Mouse (Mus musculus) spleen, adult 2 months (tissue): ENCODE results near the gene Hoxd9. TPM values are rescaled to one million over a fixed set of nuclear protein-coding genes. Genes with fewer than 3 reads are reported as not detected.

Experiments used
- DNase-seq, 2 experiments: peaks; one replicate each; pipeline versions ENCODE4 v3.0.0 to v3.0.0-alpha.2; 2012 to 2021; ENCODE audit warnings: low spot score in 2 of 2, low read depth in 1 of 2
- H3K27ac ChIP-seq: fragments of 200-500 bp; 2 replicates; pipeline ENCODE4 v1.5.1; 2012; ENCODE audit warnings: low read length, inconsistent platforms; ENCODE audit not compliant: insufficient read depth
- H3K27me3 ChIP-seq: fragments of 200-500 bp; 2 replicates; pipeline ENCODE4 v1.6.1; 2012; ENCODE audit warnings: mild to moderate bottlenecking, moderate library complexity, low read length, inconsistent platforms; ENCODE audit not compliant: control insufficient read depth, insufficient read depth
- H3K36me3 ChIP-seq: fragments of 200-500 bp; 2 replicates; pipeline ENCODE4 v1.6.1; 2012; ENCODE audit warnings: mild to moderate bottlenecking, low read length, inconsistent platforms; ENCODE audit not compliant: control insufficient read depth, insufficient read depth
- H3K4me1 ChIP-seq: fragments of 200-500 bp; 2 replicates; pipeline ENCODE4 v1.6.1; 2011; ENCODE audit warnings: inconsistent platforms; ENCODE audit not compliant: control insufficient read depth, insufficient read depth, insufficient read length
- H3K4me3 ChIP-seq: fragments of 200-500 bp; 2 replicates; pipeline ENCODE4 v1.5.1; 2011; ENCODE audit warnings: mild to moderate bottlenecking, inconsistent platforms; ENCODE audit not compliant: insufficient read depth, insufficient read length; ENCODE audit errors: extremely low read depth
- CTCF ChIP-seq: fragments of 200-500 bp; IDR thresholded peaks from 2 replicates; pipeline ENCODE4 v1.5.1; 2011; ENCODE audit warnings: mild to moderate bottlenecking, inconsistent platforms; ENCODE audit not compliant: insufficient read depth, insufficient read length, insufficient replicate concordance; ENCODE audit errors: extremely low read depth
- POLR2A ChIP-seq: fragments of 200-500 bp; IDR thresholded peaks from 2 replicates; pipeline ENCODE4 v1.6.1; 2011; ENCODE audit warnings: low read depth, low read length, inconsistent platforms
- WGBS: fragments of 180-500 bp; shearing (Covaris S2); methylation state at CpG from one replicate; pipeline ENCODE4 v1.1.7; 2018; 5-methylcytosine and 5-hydroxymethylcytosine counted together
- polyA plus RNA-seq: library from polyadenylated mRNA; depleted of rRNA; stranded (reverse); fragments of >200 nt; gene quantifications from 2 replicates; pipeline ENCODE4 v1.2.3, GENCODE M21; 2012; rRNA removed

Hoxd9 gene
- polyA plus RNA-seq, 1 experiment, result 0.06 TPM

DNA sequence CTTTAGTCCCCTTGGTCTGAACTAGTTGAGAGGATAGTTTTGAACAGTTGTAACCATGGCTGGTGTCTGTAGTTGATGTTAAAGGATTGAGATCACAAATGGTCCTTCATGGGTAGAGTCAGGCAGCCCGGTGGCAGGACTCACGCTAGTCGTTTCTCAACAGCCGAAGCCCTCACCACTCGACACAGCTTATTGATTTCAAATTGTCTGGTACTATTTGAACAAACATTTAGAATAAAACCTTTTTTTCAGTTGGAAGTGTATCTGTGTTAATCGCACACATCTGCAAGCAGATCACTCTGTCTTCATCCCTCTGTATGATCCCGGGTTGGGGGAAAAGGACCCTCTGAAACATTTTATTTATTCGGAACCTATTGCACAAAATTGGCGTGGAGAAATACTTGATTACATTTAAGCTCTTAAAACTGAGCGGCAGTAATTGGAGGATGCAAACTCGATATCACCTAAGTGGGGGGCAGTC, 50.2 kb downstream of the Hoxd9 start:
- no peak for TF ChIP-seq CTCF
- TF ChIP-seq POLR2A, result no peak
- Histone ChIP-seq H3K27ac (no peak overlapping the region), H3K4me1 (peaks cover 3% of the 10 kb centered on the region), H3K4me3 (no peak overlapping the region), H3K36me3 (no peaks in the 10 kb centered on the region), H3K27me3 (peaks cover 23% of the 10 kb centered on the region)
- WGBS, result 38% methylated on average over 11 of the region's 11 CpGs
- DNase-seq, result no peak

DNA sequence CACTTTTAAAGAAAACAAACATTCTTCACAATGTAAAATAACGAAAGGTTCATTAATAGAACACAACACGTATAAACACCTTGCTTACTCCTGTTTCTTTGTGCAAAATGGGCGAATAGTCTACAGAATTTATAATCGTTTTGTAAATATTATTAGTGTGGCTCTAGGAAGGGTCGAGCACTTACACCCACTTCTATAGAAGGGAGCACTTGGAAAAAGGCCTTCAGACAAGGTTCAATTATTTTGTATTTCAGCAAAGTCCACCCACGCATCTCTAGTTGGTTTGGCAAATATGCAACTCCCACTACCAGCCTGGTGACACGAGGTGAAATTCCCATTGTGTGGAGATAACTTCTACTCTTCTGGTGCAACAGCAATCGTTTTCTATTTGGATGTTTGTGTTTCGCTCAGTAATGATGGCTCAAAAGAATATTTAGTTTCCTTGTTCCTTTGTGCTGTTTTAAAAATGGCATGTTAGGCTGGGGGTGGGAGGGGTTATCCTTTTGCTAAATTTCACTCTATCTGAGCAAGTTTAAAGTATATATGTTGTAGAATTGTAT, 51.0 kb downstream of the Hoxd9 start:
- H3K36me3 ChIP-seq, result no peaks in the 10 kb centered on the region
- H3K4me1 ChIP-seq, result peaks cover 3% of the 10 kb centered on the region
- no peak for TF ChIP-seq POLR2A
- TF ChIP-seq CTCF, result no peak
- 31% methylated on average over 9 of the region's 9 CpGs for WGBS
- H3K4me3 ChIP-seq, result no peak overlapping the region
- peaks cover 25% of the 10 kb centered on the region for H3K27me3 ChIP-seq
- DNase-seq, result no peak
- no peak overlapping the region for H3K27ac ChIP-seq

DNA sequence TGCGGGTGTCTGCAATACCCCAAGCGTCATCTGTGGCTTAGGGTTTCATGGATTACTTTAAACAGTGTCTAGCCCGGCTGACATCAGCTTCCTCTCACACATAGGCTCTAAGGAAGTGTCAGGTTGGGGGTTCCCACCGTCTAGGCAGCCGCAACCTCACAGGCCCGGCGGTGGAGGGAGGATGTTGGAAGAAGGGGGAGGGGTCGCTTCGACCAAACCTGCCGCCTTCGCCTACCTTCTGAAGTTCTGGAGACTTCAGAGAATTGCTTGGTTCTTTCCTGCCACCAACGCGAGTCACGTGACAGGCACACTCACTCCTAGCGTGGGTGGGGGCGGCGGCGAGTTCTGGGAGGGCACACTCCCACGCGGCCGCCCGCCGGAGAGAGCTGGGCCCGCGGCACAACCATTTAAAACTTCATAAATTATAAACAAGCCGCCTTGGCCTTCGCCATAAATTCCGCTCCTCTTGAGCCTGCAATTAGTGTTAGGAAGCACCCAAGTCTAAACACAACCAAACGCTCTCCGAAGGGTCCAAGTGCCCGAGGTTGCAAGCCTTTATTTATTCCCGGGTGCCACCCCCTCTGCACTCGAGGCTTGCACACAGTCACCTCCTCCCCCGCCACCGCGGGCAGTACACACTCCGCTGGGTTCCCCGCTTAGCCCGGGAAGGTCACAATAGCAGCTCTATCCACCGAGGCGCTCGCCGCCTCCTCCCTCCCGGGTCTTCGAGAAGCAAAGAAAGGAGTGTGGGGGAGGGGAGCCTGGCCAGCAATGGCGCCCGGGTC, 52.0 kb downstream of the Hoxd9 start:
- Histone ChIP-seq H3K4me3 (no peak overlapping the region; the same call in 1 of the 2 replicates), H3K36me3 (no peaks in the 10 kb centered on the region), H3K27ac (no peak overlapping the region), H3K27me3 (peaks cover 25% of the 10 kb centered on the region), H3K4me1 (peaks cover 3% of the 10 kb centered on the region)
- WGBS, result 3% methylated on average over 47 of the region's 47 CpGs
- DNase-seq, result no peak
- TF ChIP-seq POLR2A (no peak), CTCF (no peak)

Other genes with a start within 250 kb of the Hoxd9 start
- gene Lnpk, start 118.3 kb upstream of the Hoxd9 start, polyA plus RNA-seq, result 2.7 and 3.0 TPM in 2 replicates
- gene Evx2, start 38.2 kb upstream of the Hoxd9 start, polyA plus RNA-seq, result not detected in 2 replicates
- gene Hoxd13, start 29.4 kb upstream of the Hoxd9 start, polyA plus RNA-seq, result not detected in 2 replicates
- gene Hoxd12, start 22.7 kb upstream of the Hoxd9 start, polyA plus RNA-seq, result not detected in 2 replicates
- gene Hoxd11, start 18.2 kb upstream of the Hoxd9 start, polyA plus RNA-seq, result not detected in 2 replicates
- not detected in 2 replicates for gene Hoxd10, start 5.8 kb upstream of the Hoxd9 start, polyA plus RNA-seq
- gene Hoxd8, start 6.9 kb downstream of the Hoxd9 start, polyA plus RNA-seq, result 0.32 and 0.41 TPM in 2 replicates
- gene Hoxd3, start 14.2 kb downstream of the Hoxd9 start, polyA plus RNA-seq, result not detected in 2 replicates
- 0.29 and 0.41 TPM in 2 replicates for gene Hoxd4, start 14.2 kb downstream of the Hoxd9 start, polyA plus RNA-seq
- gene Gm28230, start 29.0 kb downstream of the Hoxd9 start, polyA plus RNA-seq, result 0.02 TPM in 1 of 2 replicates, not detected in the other
- gene Hoxd1, start 65.3 kb downstream of the Hoxd9 start, polyA plus RNA-seq, result not detected in 2 replicates
- 15.7 and 24.5 TPM in 2 replicates for gene Mtx2, start 128.1 kb downstream of the Hoxd9 start, polyA plus RNA-seq